Mouse (Mus musculus): ENCODE measurements around the gene Mogs.

GRCm38 (mm10) chr6:83156259-83156684 lies 41.0 kb downstream of the Mogs start, which contains the start of the genes Wdr54 and 1700003E16Rik:
- TF ChIP-seq CTCF (IDR thresholded peaks at IDR 0.05; ENCODE audit: borderline replicate concordance, insufficient read depth, low read depth, low read length) (no peak), POLR2A (IDR thresholded peaks at IDR 0.05; ENCODE audit: borderline replicate concordance, insufficient read depth, low read length) (peak; percentile 48; the same call in 1 of the 2 replicates)
